ENCODE assay signal across 12 mouse cellular contexts in the genomic region with DNA sequence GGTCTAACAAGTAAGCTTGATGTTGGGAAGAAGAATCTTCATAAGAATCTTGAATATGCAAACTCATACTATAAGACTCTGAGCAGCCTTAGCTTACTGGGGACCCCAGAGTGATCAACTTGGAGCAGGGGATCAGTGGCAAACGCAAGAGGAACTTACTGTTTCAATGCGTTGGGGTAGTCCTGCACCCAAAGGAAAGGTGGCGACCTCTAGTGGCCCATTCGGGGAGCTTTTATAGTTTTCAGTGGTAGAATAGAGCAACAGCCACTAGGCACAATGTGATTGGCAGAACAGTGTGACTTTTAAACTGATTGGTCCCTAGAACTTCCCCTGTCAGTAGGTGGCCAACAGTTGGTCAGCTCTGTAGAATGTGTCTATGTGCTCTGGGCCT.
DNase-seq lines count a peak whose midpoint lies in the region; ATAC-seq and TF ChIP-seq lines count a peak whose summit lies in the region.
"Had no signal": no experiment of that assay in that cellular context is flagged by ENCODE, and none has a peak within 500 bp of the region (broad histone marks: within the 10 kb centered on the region; RNA-seq: fewer than 3 reads in every experiment).

No protein-coding gene starts in this region.

- no peak overlapping the region for H3K27ac ChIP-seq in layer of hippocampus, adult 2 months
- H3K27ac ChIP-seq in intestine, embryonic 16.5 days (ENCODE audit: low read length) = no peak overlapping the region
- H3K27ac ChIP-seq: forebrain, embryonic 10.5 days; limb, embryonic 15.5 days had no signal

- no peaks in the 10 kb centered on the region for H3K4me1 ChIP-seq in intestine, embryonic 16.5 days (ENCODE audit: control insufficient read depth, insufficient read depth, low read length)
- H3K4me1 ChIP-seq: forebrain, embryonic 10.5 days; limb, embryonic 15.5 days had no signal

- H3K4me2 ChIP-seq in intestine, embryonic 16.5 days (ENCODE audit: low read depth, low read length) = no peak overlapping the region
- H3K4me2 ChIP-seq: limb, embryonic 15.5 days had no signal

- H3K9ac ChIP-seq in intestine, embryonic 16.5 days (ENCODE audit: low read depth, low read length) = no peak overlapping the region
- H3K9ac ChIP-seq: limb, embryonic 15.5 days had no signal

- peak; percentile 71 for ATAC-seq in intestine, embryonic 16.5 days
- ATAC-seq in inflammation-experienced regulatory T-cells, adult 6 months = no peak

- no peaks in the 10 kb centered on the region for H3K27me3 ChIP-seq in intestine, embryonic 16.5 days (replicated peaks; ENCODE audit: control insufficient read depth, insufficient read depth, low read length)
- H3K27me3 ChIP-seq: limb, embryonic 15.5 days had no signal

- TF ChIP-seq CTCF in layer of hippocampus, adult 2 months (conservative IDR thresholded peaks at IDR 0.05) = peak; percentile 61

- H3K4me3 ChIP-seq in layer of hippocampus, adult 2 months = no peak overlapping the region
- no peak overlapping the region for H3K4me3 ChIP-seq in intestine, embryonic 16.5 days (ENCODE audit: low read length)
- H3K4me3 ChIP-seq: forebrain, embryonic 10.5 days; limb, embryonic 15.5 days; myocyte had no signal

- H3K36me3 ChIP-seq in intestine, embryonic 16.5 days (ENCODE audit: control insufficient read depth, insufficient read depth, low read length) = no peaks in the 10 kb centered on the region
- H3K36me3 ChIP-seq: forebrain, embryonic 10.5 days; limb, embryonic 15.5 days had no signal

- no peaks in the 10 kb centered on the region for H3K9me3 ChIP-seq in intestine, embryonic 16.5 days (ENCODE audit: control insufficient read depth, low read length)
- H3K9me3 ChIP-seq: forebrain, embryonic 10.5 days; limb, embryonic 15.5 days had no signal

- peak; percentile 15 for DNase-seq in adrenal gland, adult 2 months
- no peak for DNase-seq in adrenal gland, postnatal 4 days (ENCODE audit: low spot score in 2 of 2)
- DNase-seq in layer of hippocampus, adult 2 months (ENCODE audit: low spot score in 2 of 2) = no peak
- no peak for DNase-seq in layer of hippocampus, adult 8-10 months (ENCODE audit: low spot score in 2 of 2)
- peak; percentile 29 for DNase-seq in WW6 (ENCODE audit: low read depth, low spot score)
- DNase-seq in ovary, postnatal 10 days (ENCODE audit: low spot score) = no peak
- DNase-seq: heart, postnatal 14 days had no signal

- WGBS in intestine, embryonic 16.5 days = 37% methylated on average over 4 of the region's 4 CpGs

Comparison
In these comparisons a context has a peak if more than half of its experiments do, and no peak if none do; other contexts are left out.
1. DNase-seq: peak in adrenal gland, adult 2 months (single experiment) and WW6 (single experiment); none in adrenal gland, postnatal 4 days (0 of 2), layer of hippocampus, adult 2 months (0 of 2), layer of hippocampus, adult 8-10 months (0 of 2) and ovary, postnatal 10 days (single experiment).